Mouse (Mus musculus): ENCODE results near the gene Lrrc74a. TPM values are rescaled to one million over a fixed set of nuclear protein-coding genes. Genes with fewer than 3 reads are reported as not detected.

Lrrc74a gene
- polyA plus RNA-seq, 1 experiment, result 76.4 TPM

- Histone ChIP-seq H3K27ac (ENCODE audit: control insufficient read depth, insufficient read depth, low read depth, low read length) (no peak overlapping the region), H3K4me1 (ENCODE audit: control insufficient read depth, insufficient read depth, low read length) (no peaks in the 10 kb centered on the region), H3K27me3 (ENCODE audit: control insufficient read depth, insufficient read depth, low read length) (no peaks in the 10 kb centered on the region), H3K36me3 (ENCODE audit: control insufficient read depth, insufficient read depth, low read length) (no peaks in the 10 kb centered on the region; the same call in none of the 2 replicates), H3K4me3 (ENCODE audit: control insufficient read depth, low read depth, low read length) (no peak overlapping the region)
- no peak for TF ChIP-seq POLR2A (IDR thresholded peaks at IDR 0.05; ENCODE audit: control insufficient read depth, low read depth, low read length)
- TF ChIP-seq CTCF (IDR thresholded peaks at IDR 0.05; ENCODE audit: control insufficient read depth, insufficient read depth, insufficient replicate concordance, low read depth, low read length), result no peak
Observed at GRCm38 (mm10) chr12:86716962-86717361, 17.2 kb upstream of the Lrrc74a start.

- Histone ChIP-seq H3K27ac (ENCODE audit: control insufficient read depth, insufficient read depth, low read depth, low read length) (no peak overlapping the region), H3K4me1 (ENCODE audit: control insufficient read depth, insufficient read depth, low read length) (no peaks in the 10 kb centered on the region), H3K36me3 (ENCODE audit: control insufficient read depth, insufficient read depth, low read length) (no peaks in the 10 kb centered on the region; the same call in none of the 2 replicates), H3K27me3 (ENCODE audit: control insufficient read depth, insufficient read depth, low read length) (no peaks in the 10 kb centered on the region), H3K4me3 (ENCODE audit: control insufficient read depth, low read depth, low read length) (no peak overlapping the region)
- TF ChIP-seq CTCF (IDR thresholded peaks at IDR 0.05; ENCODE audit: control insufficient read depth, insufficient read depth, insufficient replicate concordance, low read depth, low read length) (no peak), POLR2A (IDR thresholded peaks at IDR 0.05; ENCODE audit: control insufficient read depth, low read depth, low read length) (no peak)
Observed at GRCm38 (mm10) chr12:86719961-86720639, 14.1 kb upstream of the Lrrc74a start.

GRCm38 (mm10) chr12:86721453-86721852 is 12.7 kb upstream of the Lrrc74a start:
- no peak overlapping the region for H3K27ac ChIP-seq (ENCODE audit: control insufficient read depth, insufficient read depth, low read depth, low read length)
- no peaks in the 10 kb centered on the region for H3K27me3 ChIP-seq (ENCODE audit: control insufficient read depth, insufficient read depth, low read length)
- no peak for TF ChIP-seq CTCF (IDR thresholded peaks at IDR 0.05; ENCODE audit: control insufficient read depth, insufficient read depth, insufficient replicate concordance, low read depth, low read length)
- TF ChIP-seq POLR2A (IDR thresholded peaks at IDR 0.05; ENCODE audit: control insufficient read depth, low read depth, low read length), result no peak
- no peak overlapping the region for H3K4me3 ChIP-seq (ENCODE audit: control insufficient read depth, low read depth, low read length)
- no peaks in the 10 kb centered on the region; the same call in none of the 2 replicates for H3K36me3 ChIP-seq (ENCODE audit: control insufficient read depth, insufficient read depth, low read length)
- no peaks in the 10 kb centered on the region for H3K4me1 ChIP-seq (ENCODE audit: control insufficient read depth, insufficient read depth, low read length)

- H3K4me3 ChIP-seq (ENCODE audit: control insufficient read depth, low read depth, low read length), result peak overlapping the region; percentile 62
- H3K27ac ChIP-seq (ENCODE audit: control insufficient read depth, insufficient read depth, low read depth, low read length), result no peak overlapping the region
- no peaks in the 10 kb centered on the region for H3K27me3 ChIP-seq (ENCODE audit: control insufficient read depth, insufficient read depth, low read length)
- H3K4me1 ChIP-seq (ENCODE audit: control insufficient read depth, insufficient read depth, low read length), result no peaks in the 10 kb centered on the region
- TF ChIP-seq CTCF (IDR thresholded peaks at IDR 0.05; ENCODE audit: control insufficient read depth, insufficient read depth, insufficient replicate concordance, low read depth, low read length) (no peak), POLR2A (IDR thresholded peaks at IDR 0.05; ENCODE audit: control insufficient read depth, low read depth, low read length) (no peak)
- H3K36me3 ChIP-seq (ENCODE audit: control insufficient read depth, insufficient read depth, low read length), result no peaks in the 10 kb centered on the region; the same call in 1 of the 2 replicates
Observed at GRCm38 (mm10) chr12:86724300-86724699, 9.9 kb upstream of the Lrrc74a start.

- no peaks in the 10 kb centered on the region; the same call in 1 of the 2 replicates for H3K36me3 ChIP-seq (ENCODE audit: control insufficient read depth, insufficient read depth, low read length)
- H3K27ac ChIP-seq (ENCODE audit: control insufficient read depth, insufficient read depth, low read depth, low read length), result peak overlapping the region; percentile 76
- TF ChIP-seq POLR2A (IDR thresholded peaks at IDR 0.05; ENCODE audit: control insufficient read depth, low read depth, low read length) (no peak), CTCF (IDR thresholded peaks at IDR 0.05; ENCODE audit: control insufficient read depth, insufficient read depth, insufficient replicate concordance, low read depth, low read length) (no peak)
- H3K4me3 ChIP-seq (ENCODE audit: control insufficient read depth, low read depth, low read length), result peak overlapping the region; percentile 85
- no peaks in the 10 kb centered on the region for H3K27me3 ChIP-seq (ENCODE audit: control insufficient read depth, insufficient read depth, low read length)
- H3K4me1 ChIP-seq (ENCODE audit: control insufficient read depth, insufficient read depth, low read length), result no peaks in the 10 kb centered on the region
Observed at GRCm38 (mm10) chr12:86725706-86726105, 8.5 kb upstream of the Lrrc74a start.

- peak within 1 kb of the TSS; percentile 87 for H3K4me3 ChIP-seq (ENCODE audit: control insufficient read depth, low read depth, low read length)
- no peaks in the 10 kb centered on the region for H3K27me3 ChIP-seq (ENCODE audit: control insufficient read depth, insufficient read depth, low read length)
- no peaks in the 10 kb centered on the region for H3K4me1 ChIP-seq (ENCODE audit: control insufficient read depth, insufficient read depth, low read length)
- TF ChIP-seq POLR2A (IDR thresholded peaks at IDR 0.05; ENCODE audit: control insufficient read depth, low read depth, low read length) (peak; percentile 90), CTCF (IDR thresholded peaks at IDR 0.05; ENCODE audit: control insufficient read depth, insufficient read depth, insufficient replicate concordance, low read depth, low read length) (no peak)
- no peaks in the 10 kb centered on the region; the same call in 1 of the 2 replicates for H3K36me3 ChIP-seq (ENCODE audit: control insufficient read depth, insufficient read depth, low read length)
- H3K27ac ChIP-seq (ENCODE audit: control insufficient read depth, insufficient read depth, low read depth, low read length), result peak within 1 kb of the TSS; percentile 80
Observed at GRCm38 (mm10) chr12:86726120-86726640, 8.0 kb upstream of the Lrrc74a start, which contains the start of gene Angel1. Gene Angel1, minus strand, starts transcription at chr12:86726460.

DNA sequence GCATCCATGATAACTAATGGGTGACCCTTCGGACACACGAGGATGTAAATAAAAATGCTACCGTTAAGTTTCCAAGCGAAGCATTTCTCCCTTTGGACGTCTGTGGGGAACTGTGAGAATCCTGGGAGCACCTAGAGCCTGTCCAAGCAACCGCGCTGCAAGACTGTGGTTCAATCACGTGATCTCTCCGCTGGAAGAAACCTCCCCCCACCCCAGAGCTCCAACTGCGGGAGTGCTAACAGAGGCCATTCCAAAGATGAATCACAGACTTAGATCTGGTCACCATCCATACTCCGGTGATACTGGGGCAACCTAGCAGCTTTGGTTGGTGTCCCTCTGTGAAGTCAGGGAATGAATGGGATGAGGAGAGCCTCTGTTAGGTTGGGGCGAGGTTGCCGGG is 26.9 kb downstream of the Lrrc74a start:
- TF ChIP-seq CTCF (IDR thresholded peaks at IDR 0.05; ENCODE audit: control insufficient read depth, insufficient read depth, insufficient replicate concordance, low read depth, low read length) (no peak), POLR2A (IDR thresholded peaks at IDR 0.05; ENCODE audit: control insufficient read depth, low read depth, low read length) (no peak)
- H3K4me1 ChIP-seq (ENCODE audit: control insufficient read depth, insufficient read depth, low read length), result peaks cover 10% of the 10 kb centered on the region
- H3K4me3 ChIP-seq (ENCODE audit: control insufficient read depth, low read depth, low read length), result peak overlapping the region; percentile 13; the same call in 1 of the 2 replicates
- H3K27me3 ChIP-seq (ENCODE audit: control insufficient read depth, insufficient read depth, low read length), result no peaks in the 10 kb centered on the region
- no peaks in the 10 kb centered on the region for H3K36me3 ChIP-seq (ENCODE audit: control insufficient read depth, insufficient read depth, low read length)
- H3K27ac ChIP-seq (ENCODE audit: control insufficient read depth, insufficient read depth, low read depth, low read length), result no peak overlapping the region
